Mouse (Mus musculus) testis, adult 2 months (tissue): Measurements from ENCODE around the gene Gpr26. TPM values are rescaled to one million over a fixed set of nuclear protein-coding genes. Genes with fewer than 3 reads are reported as not detected.

Experiments used
- H3K27ac ChIP-seq: fragments of 200-500 bp; 2 replicates; pipeline ENCODE4 v1.5.1; 2012; ENCODE audit warnings: low read depth, low read length; ENCODE audit not compliant: control insufficient read depth, insufficient read depth
- H3K27me3 ChIP-seq: fragments of 200-500 bp; 2 replicates; pipeline ENCODE4 v1.6.1; 2012; ENCODE audit warnings: mild to moderate bottlenecking, low read length, moderate library complexity; ENCODE audit not compliant: control insufficient read depth, insufficient read depth
- H3K36me3 ChIP-seq: fragments of 200-500 bp; 2 replicates; pipeline ENCODE4 v1.6.1; 2012; ENCODE audit warnings: mild to moderate bottlenecking, low read length; ENCODE audit not compliant: control insufficient read depth, insufficient read depth
- H3K4me1 ChIP-seq: fragments of 200-500 bp; 2 replicates; pipeline ENCODE4 v1.6.1; 2012; ENCODE audit warnings: low read length; ENCODE audit not compliant: control insufficient read depth, insufficient read depth
- H3K4me3 ChIP-seq: fragments of 200-500 bp; 2 replicates; pipeline ENCODE4 v1.5.1; 2012; ENCODE audit warnings: low read depth, mild to moderate bottlenecking, low read length, moderate library complexity, mixed read lengths; ENCODE audit not compliant: control insufficient read depth
- CTCF ChIP-seq: fragments of 200-500 bp; IDR thresholded peaks from 2 replicates; pipeline ENCODE4 v1.5.1; 2012; ENCODE audit warnings: low read depth, mild to moderate bottlenecking, inconsistent platforms, low read length, moderate library complexity; ENCODE audit not compliant: control insufficient read depth, insufficient read depth, insufficient replicate concordance
- POLR2A ChIP-seq: fragments of 200-500 bp; IDR thresholded peaks from 2 replicates; pipeline ENCODE4 v1.6.1; 2012; ENCODE audit warnings: low read depth, mild to moderate bottlenecking, inconsistent platforms, low read length, moderate library complexity; ENCODE audit not compliant: control insufficient read depth
- polyA plus RNA-seq: library from polyadenylated mRNA; depleted of rRNA; stranded (reverse); fragments of >200 nt; gene quantifications from 2 replicates; pipeline ENCODE4 v1.2.3, GENCODE M21; 2012

The Gpr26 gene
- polyA plus RNA-seq, 1 experiment, result not detected

DNA sequence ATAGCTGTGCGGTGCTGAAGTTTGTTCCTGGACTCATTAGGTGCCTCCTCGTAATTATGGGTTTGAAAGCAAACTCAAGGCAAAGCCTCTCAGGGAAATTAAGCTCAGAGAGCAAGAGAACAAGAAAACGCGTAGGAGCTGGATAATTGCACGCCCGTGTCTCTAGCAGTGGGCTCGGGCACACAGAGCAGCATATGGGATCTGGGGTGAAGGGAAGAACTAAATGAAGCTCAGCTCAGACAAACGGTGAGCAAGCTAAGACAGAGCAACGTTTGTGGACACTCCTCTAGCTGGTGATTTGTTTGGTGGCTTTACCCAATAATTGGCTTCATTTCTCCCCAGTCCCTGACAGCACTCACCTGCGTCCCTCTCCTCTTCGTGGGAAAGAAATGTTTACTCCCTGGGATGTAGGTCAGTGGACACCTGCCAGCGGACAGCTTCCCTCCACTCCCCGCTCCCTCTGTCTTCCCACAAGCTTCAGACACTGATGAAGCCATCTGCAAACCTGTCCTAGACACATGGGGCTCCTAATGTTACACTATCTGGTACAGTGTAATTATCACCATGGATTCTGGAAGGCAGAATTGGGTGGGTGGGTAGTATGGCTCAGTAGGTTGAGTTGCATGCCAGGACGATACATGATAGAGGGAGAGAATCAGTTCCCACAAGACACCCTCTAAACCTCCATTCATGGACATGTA, 39.9 kb downstream of the Gpr26 start:
- no peaks in the 10 kb centered on the region for H3K36me3 ChIP-seq
- TF ChIP-seq CTCF (no peak), POLR2A (no peak)
- H3K27ac ChIP-seq, result no peak overlapping the region

DNA sequence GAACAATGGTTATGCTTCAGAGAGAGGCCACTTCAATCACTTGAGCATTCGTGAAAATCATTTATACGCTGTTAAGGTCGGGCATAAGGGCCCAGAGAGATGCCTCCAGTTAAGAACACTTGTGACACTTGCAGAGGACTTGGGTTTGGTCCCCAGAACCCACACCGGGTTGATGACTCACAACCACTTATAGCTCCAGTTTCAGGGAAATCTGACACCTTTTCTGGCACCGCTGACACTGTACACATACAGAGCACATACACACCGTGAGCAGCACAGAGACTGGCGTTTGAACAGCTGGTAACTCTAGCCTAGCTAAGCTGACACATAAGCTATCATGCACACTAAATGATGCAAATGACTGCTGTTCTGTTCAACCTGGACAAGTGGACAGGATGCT, 42.7 kb downstream of the Gpr26 start:
- TF ChIP-seq POLR2A (no peak), CTCF (no peak)
- Histone ChIP-seq H3K4me3 (no peak overlapping the region), H3K36me3 (no peaks in the 10 kb centered on the region), H3K27ac (no peak overlapping the region), H3K27me3 (no peaks in the 10 kb centered on the region), H3K4me1 (no peaks in the 10 kb centered on the region)

More for the DNA sequence above, 39.9 kb downstream of the Gpr26 start:
- Histone ChIP-seq H3K4me3 (no peak overlapping the region), H3K4me1 (no peaks in the 10 kb centered on the region), H3K27me3 (no peaks in the 10 kb centered on the region)

DNA sequence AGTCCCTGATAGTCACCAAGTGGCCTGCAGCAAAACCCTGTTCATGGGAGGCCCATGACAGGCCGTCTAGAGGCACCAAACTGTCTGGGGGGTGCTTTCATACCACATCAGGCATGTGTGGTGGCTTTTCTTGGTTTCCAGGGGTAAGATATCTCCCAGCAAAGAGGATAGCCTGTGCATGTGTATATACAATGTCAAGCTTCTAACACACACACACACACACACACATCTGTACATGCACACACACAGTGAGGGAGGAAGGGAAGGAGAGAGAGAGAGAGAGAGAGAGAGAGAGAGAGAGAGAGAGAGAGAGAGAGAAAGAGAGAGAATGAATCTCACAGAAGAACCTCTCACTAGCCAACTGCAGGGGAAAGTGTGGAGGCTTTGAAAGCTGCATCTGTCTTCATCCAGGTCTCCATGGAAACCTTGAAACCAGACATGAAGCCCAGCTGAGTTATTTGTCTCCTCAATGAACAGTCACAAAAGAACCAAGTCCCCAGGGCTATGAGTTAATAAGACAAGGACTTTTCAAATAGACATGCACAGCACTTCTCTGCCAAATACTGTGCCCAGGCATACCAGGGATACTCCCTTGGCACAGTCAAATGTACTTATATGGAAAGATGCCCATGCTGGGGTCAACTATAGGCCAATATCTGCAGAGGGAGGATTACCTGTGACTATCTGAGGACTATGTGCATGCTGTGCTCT, 46.9 kb downstream of the Gpr26 start:
- Histone ChIP-seq H3K27ac (no peak overlapping the region), H3K27me3 (no peaks in the 10 kb centered on the region), H3K36me3 (no peaks in the 10 kb centered on the region), H3K4me1 (no peaks in the 10 kb centered on the region), H3K4me3 (no peak overlapping the region)
- no peak for TF ChIP-seq CTCF
- no peak for TF ChIP-seq POLR2A

DNA sequence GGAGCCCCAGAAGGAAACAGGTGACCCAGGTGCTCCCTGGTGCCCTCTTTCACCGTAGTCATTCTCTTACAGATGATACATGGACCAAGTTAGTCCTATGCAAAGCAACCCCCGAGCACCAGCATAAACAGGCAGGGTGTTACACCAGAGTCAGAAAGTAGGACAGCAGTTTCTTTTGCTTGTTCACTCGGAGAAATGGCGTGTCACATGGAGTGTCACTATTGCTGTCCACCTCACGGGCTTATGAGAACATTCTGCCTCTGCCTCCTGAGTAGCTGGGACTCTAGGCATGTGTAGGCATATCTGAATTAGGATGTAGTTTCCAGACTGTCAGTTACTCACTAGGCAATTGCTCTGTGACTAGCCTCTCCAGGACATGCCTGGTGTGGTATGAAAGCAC, 47.7 kb downstream of the Gpr26 start:
- no peak overlapping the region for H3K27ac ChIP-seq
- no peaks in the 10 kb centered on the region for H3K4me1 ChIP-seq
- H3K36me3 ChIP-seq, result no peaks in the 10 kb centered on the region
- no peaks in the 10 kb centered on the region for H3K27me3 ChIP-seq
- no peak overlapping the region for H3K4me3 ChIP-seq
- TF ChIP-seq CTCF (no peak), POLR2A (no peak)

DNA sequence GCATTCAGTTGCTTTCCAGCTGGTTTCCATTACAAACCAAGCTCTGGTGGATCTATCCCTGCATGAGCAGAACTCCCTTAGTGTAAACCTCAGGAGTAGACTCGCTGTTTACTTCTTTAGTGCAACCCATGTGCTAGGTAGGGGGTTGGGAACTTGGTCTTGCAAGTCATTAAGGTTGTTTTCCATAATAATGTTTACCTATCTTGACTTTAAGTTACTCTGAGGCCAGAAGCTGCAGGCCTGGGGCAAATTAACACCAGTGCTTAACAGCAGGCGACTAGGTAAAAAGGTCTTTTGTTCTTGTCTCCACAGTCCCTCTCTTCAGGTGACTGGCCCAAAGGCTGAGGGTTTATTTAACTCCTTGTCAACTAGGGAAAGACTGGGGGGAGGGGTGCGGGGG, 48.9 kb downstream of the Gpr26 start:
- H3K27ac ChIP-seq, result no peak overlapping the region
- H3K4me3 ChIP-seq, result no peak overlapping the region
- no peaks in the 10 kb centered on the region for H3K4me1 ChIP-seq
- H3K27me3 ChIP-seq, result no peaks in the 10 kb centered on the region
- no peaks in the 10 kb centered on the region for H3K36me3 ChIP-seq
- TF ChIP-seq POLR2A, result no peak
- TF ChIP-seq CTCF, result no peak

DNA sequence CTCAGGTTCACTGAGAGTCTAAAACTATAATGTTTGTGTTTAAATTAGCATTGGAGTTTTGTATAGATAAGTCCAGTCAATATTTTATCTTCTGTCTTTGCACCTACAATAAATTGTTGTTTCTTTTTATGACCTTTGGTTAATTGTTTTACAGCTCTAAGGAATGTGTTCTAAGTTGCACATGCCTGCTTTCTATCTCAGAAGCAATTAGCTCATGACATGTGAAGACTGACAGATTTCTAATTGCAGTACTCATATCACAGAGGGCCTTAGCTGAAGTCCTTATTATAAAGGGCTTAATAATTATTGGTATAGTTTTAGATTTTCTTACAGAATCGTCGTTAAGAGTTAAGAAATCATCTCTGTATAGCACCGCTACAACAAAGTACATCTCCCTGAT, 49.7 kb downstream of the Gpr26 start:
- no peak for TF ChIP-seq CTCF
- Histone ChIP-seq H3K4me1 (no peaks in the 10 kb centered on the region), H3K36me3 (no peaks in the 10 kb centered on the region), H3K27me3 (no peaks in the 10 kb centered on the region), H3K4me3 (no peak overlapping the region), H3K27ac (no peak overlapping the region)

DNA sequence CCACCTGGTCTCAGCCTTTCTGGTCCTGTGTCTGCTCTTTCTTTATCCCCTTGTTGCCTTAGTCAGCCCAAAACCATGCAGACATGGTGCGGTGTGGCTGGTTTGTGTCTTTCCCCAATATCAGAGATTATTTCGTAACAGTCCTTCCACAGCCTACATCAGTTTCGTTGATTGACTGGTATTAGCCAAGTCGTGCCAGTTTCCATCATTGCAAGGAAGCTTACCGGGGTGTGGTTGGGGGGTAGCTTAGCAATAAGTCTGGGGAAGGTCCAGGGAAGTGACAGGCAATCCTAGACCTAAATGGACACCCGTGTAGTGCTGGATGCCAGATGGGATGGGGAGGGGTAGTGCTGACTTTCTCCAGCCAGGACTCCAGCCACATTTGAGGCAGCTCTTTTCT, 59.3 kb downstream of the Gpr26 start:
- Histone ChIP-seq H3K4me1 (no peaks in the 10 kb centered on the region), H3K36me3 (no peaks in the 10 kb centered on the region), H3K27me3 (no peaks in the 10 kb centered on the region), H3K27ac (no peak overlapping the region), H3K4me3 (no peak overlapping the region)
- TF ChIP-seq POLR2A (no peak), CTCF (no peak)
